Mouse (Mus musculus): ENCODE measurements around the gene Mcm10.
A peak's percentile ranks its signal among the peaks of the same experiment; 100 is the strongest.

Mcm10 gene

GRCm38 (mm10) chr2:5031215-5031614, 18.6 kb upstream of the Mcm10 start:
- peak; percentile 67 for DNase-seq

- DNase-seq: no peak
Measured at GRCm38 (mm10) chr2:5029808-5030207, 17.2 kb upstream of the Mcm10 start.

- DNase-seq: no peak
Measured at GRCm38 (mm10) chr2:5028047-5028446, 15.5 kb upstream of the Mcm10 start.

- no peak for DNase-seq
Measured at GRCm38 (mm10) chr2:5027057-5027456, 14.5 kb upstream of the Mcm10 start.

GRCm38 (mm10) chr2:5025162-5025733, 12.7 kb upstream of the Mcm10 start:
- DNase-seq: no peak

GRCm38 (mm10) chr2:5023699-5024399, 11.3 kb upstream of the Mcm10 start:
- no peak for DNase-seq

- no peak for DNase-seq
Measured at GRCm38 (mm10) chr2:5023275-5023674, 10.7 kb upstream of the Mcm10 start.

- no peak for DNase-seq
Measured at GRCm38 (mm10) chr2:5019708-5020107, 7.1 kb upstream of the Mcm10 start.

GRCm38 (mm10) chr2:5016922-5017321, 4.3 kb upstream of the Mcm10 start:
- DNase-seq: no peak

GRCm38 (mm10) chr2:5015527-5015926, 2.9 kb upstream of the Mcm10 start:
- no peak for DNase-seq

GRCm38 (mm10) chr2:5014616-5015015, 2.0 kb upstream of the Mcm10 start:
- no peak for DNase-seq

GRCm38 (mm10) chr2:5011898-5012490, 597 bp downstream of the Mcm10 start:
- no peak for DNase-seq

GRCm38 (mm10) chr2:5007107-5007506, 5.5 kb downstream of the Mcm10 start:
- no peak for DNase-seq

GRCm38 (mm10) chr2:5001266-5001665, 11.3 kb downstream of the Mcm10 start:
- no peak for DNase-seq

GRCm38 (mm10) chr2:4998905-4999304, 13.7 kb downstream of the Mcm10 start:
- no peak for DNase-seq

GRCm38 (mm10) chr2:4996421-4996824, 16.2 kb downstream of the Mcm10 start:
- no peak for DNase-seq

- DNase-seq: no peak
Measured at GRCm38 (mm10) chr2:4995646-4996045, 16.9 kb downstream of the Mcm10 start.

- no peak for DNase-seq
Measured at GRCm38 (mm10) chr2:4994436-4994835, 18.2 kb downstream of the Mcm10 start.

GRCm38 (mm10) chr2:4993584-4993983, 19.0 kb downstream of the Mcm10 start:
- no peak for DNase-seq

- no peak for DNase-seq
Measured at GRCm38 (mm10) chr2:4988826-4989424, 23.7 kb downstream of the Mcm10 start.

- no peak for DNase-seq
Measured at GRCm38 (mm10) chr2:4987388-4988180, 25.0 kb downstream of the Mcm10 start.

- no peak for DNase-seq
Measured at GRCm38 (mm10) chr2:4986798-4987197, 25.8 kb downstream of the Mcm10 start.

GRCm38 (mm10) chr2:4985000-4985399, 27.6 kb downstream of the Mcm10 start:
- DNase-seq: no peak

All from cerebellum, adult 9-10 months (tissue).